Mouse (Mus musculus): ENCODE results near the gene Adarb1. TPM values are rescaled to one million over a fixed set of nuclear protein-coding genes. Genes with fewer than 3 reads are reported as not detected.

The Adarb1 gene
- total RNA-seq, 2 experiments from 2014 or later: 94.7 to 110 TPM

DNA sequence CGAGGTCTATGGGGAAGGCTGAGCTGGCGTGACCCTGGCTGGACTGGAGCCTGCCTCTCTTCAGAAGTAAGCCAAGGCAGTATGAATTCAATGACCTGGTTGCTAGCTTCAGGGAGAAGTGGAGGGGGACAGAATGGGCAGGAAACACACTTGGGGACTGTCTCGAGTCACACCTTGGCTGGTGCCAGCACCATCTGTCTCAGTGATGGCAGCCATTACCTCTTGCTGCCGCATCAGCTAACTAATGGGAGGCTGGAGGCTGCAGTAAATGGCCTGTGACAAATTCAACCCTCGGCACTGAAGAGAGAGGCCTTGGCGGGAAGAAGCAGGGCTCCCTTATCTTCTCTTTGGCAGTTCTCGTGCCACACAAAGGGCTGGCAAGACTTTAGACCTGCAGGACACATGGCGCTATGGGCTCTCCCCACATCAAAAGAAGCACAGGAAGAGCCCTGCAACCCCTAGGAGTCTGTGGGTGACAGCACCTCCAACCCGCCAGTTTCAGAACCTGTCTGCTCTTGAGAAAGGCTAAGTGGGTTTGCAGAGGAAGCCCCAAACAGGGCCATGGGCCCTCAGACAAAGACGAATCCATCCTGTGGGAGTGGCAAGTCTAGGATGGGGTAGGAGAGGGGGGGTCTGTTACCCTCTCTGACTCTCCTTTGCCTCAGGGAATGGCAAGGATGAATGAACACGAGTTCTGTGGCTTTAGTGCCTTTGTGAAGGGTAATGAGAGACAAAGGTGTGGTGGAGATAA is 144.9 kb downstream of the Adarb1 start:
- DNase-seq (ENCODE audit: low spot score in 2 of 2): no peak

DNA sequence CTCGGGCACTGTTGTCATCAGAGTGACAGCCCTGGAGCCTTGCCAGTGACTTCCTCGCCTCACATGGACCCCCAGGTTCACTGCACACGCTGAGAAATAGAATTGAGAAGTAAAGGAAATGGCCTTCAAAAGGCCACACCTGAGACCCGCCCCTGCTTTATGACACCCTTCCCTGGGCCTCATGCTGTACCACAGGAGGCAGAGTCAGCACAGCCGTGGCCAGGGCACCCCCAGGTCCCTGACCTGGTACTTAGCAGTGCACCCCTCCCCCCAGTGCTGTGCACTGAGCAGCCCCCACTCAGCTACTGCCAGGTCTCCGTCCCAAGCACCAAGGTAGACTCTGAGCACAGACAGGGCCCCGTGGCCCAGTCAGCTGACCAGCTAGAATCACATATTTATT is 148.9 kb downstream of the Adarb1 start:
- DNase-seq (ENCODE audit: low spot score in 2 of 2): no peak

DNA sequence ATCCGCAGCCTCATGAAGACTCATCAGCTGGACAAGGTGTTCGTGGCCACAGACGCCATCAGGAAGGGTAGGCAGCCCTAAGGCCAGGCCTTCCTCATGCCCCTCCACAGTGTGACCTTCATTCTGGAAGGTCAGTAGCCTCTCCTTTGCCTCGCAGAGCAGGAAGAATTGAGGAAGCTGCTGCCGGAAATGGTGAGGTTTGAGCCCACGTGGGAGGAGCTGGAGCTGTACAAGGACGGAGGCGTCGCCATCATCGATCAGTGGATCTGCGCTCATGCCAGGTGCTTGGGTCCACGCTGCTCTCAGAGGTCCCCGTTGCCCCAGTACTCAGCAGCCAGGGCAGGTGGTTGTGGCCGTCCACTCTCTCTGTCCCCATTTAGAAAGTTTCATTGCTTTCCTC is 151.0 kb downstream of the Adarb1 start:
- no peak for DNase-seq (ENCODE audit: low spot score in 2 of 2)

DNA sequence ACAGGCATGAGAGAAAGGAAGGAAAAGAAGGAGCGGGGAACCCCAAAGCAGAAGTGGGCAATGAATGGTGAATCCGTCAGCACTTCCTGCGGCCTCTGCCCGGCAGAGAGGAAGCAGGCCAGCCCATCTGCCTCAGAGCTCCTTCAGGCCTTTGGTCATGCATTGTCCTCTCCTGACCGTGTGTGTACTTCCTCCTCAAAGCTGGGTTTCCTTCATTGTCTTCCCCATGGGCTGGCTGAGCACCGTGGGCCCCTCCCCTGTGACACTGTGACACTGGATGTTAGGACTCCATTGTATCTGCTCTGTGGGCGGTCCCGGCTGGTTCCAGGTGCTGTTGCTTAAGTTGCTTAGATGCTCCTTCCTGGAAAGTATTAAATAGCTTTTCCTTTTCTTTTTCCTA is 151.8 kb downstream of the Adarb1 start:
- DNase-seq (ENCODE audit: low spot score in 2 of 2): no peak

DNA sequence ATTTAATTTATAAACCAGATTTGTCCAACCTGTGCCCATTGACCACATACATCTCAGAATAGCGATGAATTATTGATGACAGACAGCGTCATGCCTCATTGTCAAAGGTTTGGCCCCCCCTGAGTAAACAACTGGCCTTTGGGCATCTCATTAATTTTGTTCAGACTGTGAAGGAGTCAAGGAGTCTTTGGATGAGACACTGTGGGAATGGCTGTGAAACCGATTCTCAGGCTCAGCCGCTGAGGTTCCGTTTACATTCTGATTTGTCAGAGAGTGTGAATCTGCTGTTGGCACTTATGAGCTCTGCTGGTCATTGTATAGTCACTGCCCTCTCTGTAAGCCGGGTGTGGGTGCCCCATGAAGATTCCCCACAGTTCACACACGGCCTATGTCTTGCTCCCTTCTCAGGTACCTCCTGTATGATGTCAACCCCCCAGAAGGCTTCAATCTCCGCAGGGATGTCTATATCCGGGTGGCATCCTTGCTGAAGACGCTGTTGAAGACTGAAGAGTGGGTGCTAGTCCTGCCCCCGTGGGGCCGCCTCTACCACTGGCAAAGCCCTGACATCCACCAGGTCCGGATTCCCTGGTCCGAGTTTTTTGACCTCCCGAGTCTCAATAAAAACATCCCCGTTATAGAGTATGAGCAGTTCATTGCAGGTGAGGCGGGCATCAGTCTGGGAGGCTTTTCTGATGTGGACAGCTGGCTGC is 157.7 kb downstream of the Adarb1 start:
- no peak for DNase-seq (ENCODE audit: low spot score in 2 of 2)

DNA sequence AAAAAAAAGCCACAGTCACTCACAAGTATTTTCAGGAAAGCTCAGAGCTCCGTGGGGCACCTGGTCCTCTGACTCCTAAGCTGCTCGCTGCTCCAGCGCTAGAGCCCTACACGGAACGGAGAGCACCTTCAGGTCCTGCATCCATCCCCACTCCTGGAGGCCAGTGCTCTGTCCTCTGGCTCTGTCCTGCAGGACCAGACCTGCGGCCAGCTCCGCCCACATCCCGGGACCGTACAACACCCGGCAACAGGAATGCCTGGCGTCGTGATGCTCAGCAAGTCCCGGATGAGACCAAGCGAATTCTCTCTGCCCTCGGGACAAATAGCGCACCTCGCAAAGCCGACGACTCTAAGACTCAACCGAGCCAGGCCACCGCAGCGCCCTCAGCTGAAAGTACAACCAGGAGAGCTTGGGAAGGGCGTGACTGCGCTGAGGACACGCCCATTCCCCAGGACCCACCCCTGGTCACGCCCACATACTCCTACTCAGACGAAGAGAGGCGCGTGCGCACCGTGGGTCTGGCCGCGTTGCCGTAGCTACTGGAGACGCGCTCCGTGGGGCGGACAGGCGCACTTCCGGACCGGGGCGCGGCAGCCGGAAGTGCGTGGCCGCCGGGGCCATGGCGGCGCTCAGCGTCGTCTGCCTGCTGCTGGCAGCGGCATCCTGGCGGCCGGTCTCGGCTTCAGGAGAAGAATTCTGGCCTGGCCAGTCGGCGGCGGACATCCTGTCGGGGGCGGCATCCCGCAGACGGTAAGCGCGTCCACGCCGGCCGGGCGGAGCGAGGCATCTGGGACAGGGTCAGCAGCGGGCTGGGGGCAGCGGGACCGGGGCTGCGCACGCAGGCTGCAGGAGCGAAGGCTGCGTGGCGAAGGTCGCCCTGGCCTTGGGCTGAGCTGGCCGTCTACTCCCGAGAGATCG is 159.1 kb downstream of the Adarb1 start, which contains the start of gene Pofut2:
TSS of gene Pofut2 (plus strand) at position 515 of the 918 bp plus-strand sequence.
- peak; percentile 87 to 95 for DNase-seq (ENCODE audit: low spot score in 2 of 2)

DNA sequence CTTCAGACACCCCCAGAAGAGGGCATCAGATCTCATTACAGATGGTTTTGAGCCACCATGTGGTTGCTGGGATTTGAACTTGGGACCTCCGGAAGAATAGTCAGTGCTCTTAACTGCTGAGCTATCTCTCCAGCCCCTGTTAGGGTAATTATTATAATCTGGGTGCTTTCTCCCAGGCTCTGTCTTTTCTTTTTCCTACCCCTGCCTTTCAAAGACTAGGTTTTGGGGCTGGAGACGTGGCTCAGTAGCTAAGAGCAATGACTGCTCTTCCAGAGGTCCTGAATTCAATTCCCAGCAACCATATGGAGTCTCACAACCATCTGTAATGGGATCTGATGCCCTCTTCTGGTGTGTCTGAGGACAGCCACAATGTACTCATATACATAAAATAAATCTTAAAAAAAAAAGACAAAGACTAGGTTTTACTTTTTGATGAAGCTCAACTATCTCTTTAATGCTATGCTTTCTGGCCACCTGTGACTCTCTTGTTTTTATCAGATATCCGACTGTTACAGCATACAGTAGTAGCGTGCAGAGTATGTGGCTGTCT is 160.0 kb downstream of the Adarb1 start:
- no peak for DNase-seq (ENCODE audit: low spot score in 2 of 2)

DNA sequence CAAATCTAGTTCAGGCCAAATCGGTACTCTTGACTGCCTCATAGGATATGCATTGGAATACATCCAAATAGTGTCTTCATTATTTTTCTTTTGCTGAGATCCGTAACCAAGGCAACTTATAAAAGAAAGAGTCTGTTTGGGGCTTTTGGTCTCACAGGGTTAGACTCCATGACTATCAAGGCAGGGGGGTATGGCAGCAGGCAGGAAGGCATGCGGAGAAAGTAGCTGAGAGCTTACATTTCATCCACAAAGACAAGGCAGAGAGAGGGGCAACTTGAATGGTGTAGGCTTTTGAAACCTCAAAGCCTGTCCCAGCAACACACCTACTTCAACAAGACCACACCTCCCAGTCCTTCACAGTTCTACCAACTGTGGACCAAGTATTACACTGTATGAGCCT is 162.4 kb downstream of the Adarb1 start:
- DNase-seq (ENCODE audit: low spot score in 2 of 2): no peak

DNA sequence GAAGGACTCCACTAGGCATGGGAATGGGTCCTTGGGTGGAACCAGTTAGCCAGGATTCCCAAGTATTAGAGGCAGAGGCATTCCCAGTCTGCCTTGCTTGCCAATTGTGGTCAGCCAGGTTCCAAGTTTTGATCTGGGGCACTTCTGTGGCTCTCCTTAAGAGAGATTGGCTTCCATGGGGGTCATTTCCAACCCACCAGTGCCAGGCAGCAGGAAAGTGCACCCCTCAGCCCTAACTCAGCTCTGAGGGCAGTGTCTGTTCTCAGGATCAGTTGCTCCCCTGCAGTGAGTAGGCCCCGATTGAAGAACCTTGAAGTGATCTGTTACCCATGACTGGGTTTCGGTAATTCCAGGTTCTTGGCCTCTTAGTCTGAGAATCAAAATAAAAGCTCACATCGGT is 162.8 kb downstream of the Adarb1 start:
- no peak for DNase-seq (ENCODE audit: low spot score in 2 of 2)

DNA sequence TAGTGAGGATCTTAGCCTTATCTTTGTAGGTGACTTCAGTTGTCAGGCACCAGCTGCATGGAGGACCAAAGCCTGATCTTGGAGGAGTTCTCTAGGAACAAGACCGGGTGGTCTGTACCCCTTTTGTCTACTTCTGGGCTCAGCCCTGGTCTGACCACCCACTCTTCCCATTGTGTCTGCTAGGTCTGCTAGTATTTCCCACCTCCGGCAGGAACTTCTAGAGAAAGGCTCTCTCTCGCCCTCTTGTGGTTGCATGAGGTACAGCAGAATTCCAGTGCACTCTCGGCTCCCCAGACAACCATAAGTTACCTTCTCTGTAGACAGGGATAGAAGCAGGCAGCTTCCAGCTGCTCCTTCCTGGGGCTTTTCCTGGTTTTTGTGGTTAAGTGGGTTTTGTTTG is 165.3 kb downstream of the Adarb1 start:
- DNase-seq (ENCODE audit: low spot score in 2 of 2): peak; percentile 85 to 86

DNA sequence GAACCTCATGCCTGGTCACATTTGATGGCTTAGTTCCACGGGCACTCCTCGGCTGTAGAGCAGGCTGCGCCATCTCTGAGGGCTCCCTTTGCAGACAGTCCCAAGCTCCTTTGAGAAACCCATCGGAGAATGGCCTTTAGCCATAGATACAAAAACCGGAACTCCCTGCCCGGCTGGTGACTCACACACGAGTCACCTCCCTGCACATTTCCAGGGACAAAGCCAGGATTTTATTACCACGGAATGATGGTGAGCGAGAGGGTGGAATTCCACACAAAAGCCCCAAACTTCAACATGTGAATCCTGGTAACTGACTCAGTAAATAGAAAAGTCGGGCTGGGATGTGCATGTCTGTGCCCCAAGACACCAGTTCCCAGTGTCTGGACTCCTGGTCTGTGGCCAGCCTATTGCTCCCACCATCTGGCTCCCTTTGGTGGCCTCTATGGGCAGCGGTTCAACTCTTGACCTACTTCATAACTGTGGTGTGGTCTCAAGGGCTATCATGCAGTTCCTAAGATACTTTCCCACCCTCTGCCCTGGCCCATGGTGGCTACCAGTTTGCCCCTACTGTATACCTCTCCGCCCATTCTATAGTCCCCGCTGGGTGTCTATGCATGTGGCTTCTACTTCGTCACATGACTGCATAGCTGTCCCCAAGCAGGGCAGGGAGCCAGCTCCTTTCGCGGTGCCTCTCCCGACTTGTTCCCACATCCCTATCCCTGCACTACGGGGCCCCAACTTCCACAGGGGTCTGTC is 166.1 kb downstream of the Adarb1 start:
- DNase-seq (ENCODE audit: low spot score in 2 of 2): no peak

DNA sequence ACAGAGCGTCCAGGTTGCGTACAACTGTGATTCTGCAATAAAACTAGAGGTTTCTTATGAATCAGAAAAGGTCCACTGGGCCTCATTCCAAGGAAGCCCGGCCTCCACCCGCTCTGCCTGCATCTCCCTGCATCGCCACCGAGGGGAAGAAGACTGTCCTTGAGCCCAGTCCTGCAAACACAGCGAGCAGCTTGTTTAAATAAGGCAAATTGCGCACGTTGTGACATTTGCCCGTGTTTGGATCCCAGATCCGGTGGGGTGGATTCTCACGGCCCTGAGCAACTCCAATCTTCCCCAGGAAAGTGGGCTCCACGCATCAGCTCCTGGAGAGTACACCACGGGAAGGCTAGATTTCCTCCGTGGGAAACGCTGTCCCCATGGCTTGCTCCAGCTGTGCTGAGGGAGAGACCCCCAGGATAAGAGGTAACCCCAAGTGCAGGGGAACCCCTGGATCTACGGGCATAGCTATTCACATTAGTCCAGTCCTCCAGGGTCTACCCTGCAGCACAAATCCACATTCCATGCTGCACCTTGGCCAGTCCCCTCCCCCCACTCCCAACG is 166.8 kb downstream of the Adarb1 start:
- no peak for DNase-seq (ENCODE audit: low spot score in 2 of 2)

DNA sequence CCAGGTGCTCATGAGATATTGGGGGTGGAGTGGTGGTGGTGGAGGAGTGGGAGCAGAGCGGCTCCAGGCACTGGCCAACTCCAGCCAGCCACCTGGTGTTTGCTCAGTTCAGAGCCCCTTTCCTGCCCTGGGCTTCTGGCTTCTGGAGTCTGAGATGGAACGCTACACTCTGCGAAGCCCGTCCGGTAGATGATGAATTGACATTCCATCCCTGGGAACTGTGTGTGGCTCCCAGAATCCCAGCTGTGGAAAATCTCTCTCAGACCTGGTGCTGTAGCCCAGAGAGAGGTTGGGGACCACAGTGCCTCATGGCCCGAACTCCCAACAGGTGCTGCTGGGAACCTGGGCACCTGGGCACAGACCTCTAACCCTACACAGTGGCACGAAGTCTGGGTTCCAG is 170.4 kb downstream of the Adarb1 start:
- DNase-seq (ENCODE audit: low spot score in 2 of 2): no peak

DNA sequence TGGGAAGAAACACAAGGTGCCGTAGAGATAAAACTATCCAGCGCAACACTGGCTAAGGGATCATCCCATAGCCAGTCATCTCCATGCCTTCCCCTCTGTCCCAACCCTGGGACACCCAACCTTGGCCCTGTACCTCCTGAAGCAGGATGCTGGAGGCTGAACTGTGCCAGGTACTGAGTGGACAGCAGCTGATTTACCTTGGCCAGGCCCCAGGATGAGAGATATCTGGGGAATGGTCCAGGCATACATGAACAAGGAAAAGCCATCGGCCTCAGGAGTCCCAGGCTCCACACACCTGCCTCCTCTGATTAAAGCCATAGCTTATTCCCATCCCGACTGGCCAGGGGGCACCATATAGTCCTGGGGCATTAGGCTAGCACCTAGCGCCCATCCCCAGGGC is 171.0 kb downstream of the Adarb1 start:
- no peak for DNase-seq (ENCODE audit: low spot score in 2 of 2)

DNA sequence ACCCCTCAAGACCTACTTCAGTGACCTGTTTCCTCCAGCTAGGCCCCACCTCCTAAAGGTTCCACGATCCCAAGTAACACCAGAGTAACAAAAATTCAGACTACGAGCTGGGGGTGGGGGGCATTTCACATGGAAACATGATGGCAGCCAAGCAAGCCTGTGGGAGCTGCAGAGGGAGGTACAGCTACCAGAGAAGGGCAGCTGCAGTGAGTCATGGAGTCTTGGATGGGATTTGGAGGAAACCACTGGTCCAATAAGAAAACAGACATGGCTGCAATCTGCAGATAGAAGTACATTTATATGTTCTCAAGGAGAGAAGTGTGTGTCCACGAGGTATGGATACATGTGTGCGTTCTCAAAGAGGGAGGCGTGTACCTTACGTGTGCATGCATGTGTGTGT is 173.3 kb downstream of the Adarb1 start:
- no peak for DNase-seq (ENCODE audit: low spot score in 2 of 2)

DNA sequence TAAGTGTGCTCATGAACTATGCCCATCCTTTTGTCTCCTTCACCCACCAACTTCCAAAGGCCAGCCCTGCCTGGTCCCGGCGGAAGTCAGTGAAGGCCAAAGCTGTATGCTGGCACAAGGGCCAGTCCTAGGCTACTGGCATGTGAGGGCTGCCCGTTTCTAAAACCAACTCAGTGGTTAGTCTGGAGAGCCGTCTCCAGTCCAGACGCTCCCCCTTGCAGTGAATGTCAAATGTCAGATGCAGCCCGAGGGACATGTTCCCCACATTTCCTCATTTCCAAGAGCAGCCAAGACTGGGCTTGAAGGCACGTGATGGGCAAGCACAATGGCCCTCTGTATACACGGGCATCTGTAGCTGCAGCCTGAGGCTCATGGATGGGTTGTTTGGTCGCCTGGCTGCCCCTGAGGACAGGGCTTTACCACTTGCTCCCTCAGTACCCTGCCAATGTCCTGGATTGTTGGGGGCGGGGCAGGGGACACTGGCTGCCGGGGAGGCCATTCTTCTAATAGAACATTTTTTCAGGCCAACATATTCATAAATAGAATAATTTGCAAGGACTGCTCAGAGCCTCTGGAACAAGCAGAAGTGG is 174.4 kb downstream of the Adarb1 start:
- DNase-seq (ENCODE audit: low spot score in 2 of 2): peak in 1 of 2 experiments; percentile 9

DNA sequence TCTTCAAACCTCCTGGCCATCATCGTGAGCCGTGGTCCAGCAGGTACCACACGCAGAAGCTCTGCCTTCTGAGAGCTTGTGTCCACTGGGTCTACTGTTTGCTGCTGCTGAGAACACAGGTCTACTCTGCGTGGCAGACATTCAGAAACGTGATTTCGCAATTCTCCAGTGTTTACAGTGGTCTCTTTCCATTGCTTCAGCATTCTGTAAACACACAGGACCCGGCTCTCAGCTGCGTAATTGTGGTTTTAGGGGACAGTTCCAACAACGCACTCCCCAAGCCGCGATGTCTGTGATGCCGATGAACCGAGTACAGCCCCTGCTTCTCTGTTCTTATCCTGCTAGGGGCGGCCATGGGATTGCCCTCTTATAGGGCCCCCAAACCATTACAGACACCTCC is 175.2 kb downstream of the Adarb1 start:
- DNase-seq (ENCODE audit: low spot score in 2 of 2): no peak

DNA sequence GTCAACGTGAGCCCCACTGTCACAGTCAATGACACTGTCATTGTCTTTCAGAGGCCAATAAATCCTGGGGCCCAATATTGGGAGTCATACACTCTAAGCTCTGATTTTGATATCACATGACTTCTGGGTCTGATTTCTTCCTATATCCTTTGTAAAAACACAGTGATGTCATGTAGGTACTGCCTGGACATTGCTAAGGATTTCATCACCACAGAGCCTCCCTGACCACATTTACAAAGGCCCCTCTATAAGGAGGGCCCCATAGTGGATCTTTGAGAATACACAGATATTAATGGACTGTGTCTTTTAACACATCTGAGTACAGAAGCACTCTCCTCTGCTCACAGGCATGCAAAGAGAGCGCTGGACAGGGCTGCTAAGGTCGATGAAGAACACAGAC is 175.7 kb downstream of the Adarb1 start:
- DNase-seq (ENCODE audit: low spot score in 2 of 2): no peak

DNA sequence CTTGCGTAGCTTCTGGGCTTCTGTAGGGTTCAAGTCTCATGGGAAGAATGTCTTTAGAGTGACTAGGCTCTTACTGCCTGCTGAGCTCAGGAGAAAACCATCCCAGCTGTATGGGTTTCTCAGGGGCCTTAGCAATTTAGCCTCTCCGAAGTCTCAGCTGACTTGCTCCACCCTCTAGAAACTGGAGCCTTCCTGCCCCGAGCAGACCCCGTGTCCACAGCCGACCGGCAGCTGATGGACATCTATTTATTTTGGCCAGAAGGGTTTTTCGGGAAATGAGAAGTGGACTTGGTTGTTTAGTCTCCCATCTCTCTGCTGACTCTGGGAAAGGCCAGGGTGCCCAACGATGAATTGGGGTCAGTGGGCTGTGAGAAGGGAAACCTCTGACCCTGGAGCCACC is 177.3 kb downstream of the Adarb1 start:
- DNase-seq (ENCODE audit: low spot score in 2 of 2): no peak
